Mouse (Mus musculus) CD4-positive, CD25-positive, alpha-beta regulatory T cell, adult 2 months (primary cell): ENCODE data around the gene Myo7a.

ENCODE experiments used
- DNase-seq: peaks from one replicate; pipeline ENCODE4 v3.0.0-alpha.2; 2012; ENCODE audit warnings: low read depth, low spot score

Myo7a gene

DNA sequence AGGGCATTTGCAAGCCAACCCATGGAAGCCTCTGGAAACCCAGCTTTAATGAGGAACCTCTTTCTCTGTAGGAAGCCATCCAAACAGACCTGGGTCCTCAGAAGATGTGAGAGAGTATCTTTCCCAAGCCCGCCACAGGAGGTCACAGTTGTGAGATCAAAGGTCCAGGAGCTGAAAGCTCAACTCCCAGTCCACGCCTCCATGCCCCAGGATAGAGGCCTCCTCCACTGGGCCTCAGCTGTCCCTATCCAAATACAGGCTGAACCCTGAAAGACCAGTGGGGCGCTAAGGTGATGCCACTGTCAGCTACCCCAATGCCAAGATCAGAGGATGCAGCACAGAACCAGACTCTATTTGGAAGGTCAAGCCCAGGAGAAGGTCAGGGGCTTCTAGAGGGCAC is 23.3 kb upstream of the Myo7a start:
- no peak for DNase-seq

- no peak for DNase-seq
These were observed 22.9 kb upstream of the Myo7a start for GRCm38 (mm10) chr7:98142247-98142646.

- peak; percentile 23 for DNase-seq
These were observed 21.9 kb upstream of the Myo7a start for GRCm38 (mm10) chr7:98141206-98141605.

DNA sequence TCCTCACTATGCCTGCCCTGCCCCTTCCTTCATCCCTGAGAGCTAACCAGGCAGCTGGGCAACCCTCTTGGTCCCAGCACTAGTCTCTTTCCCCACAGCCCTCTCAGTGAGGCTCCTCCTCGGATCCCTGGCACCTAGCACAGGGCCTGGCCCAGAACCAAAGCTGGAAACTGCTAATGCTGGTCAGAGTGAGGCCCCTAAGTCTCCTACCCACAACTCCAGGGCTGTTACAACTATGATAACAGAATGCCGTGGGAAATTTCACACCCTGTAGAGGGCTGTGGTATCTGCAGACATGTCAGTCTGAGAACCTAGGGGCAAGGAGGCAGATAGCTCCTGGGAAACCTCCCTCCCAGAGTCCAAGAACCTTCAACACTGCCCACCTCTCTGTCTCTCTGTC is 21.3 kb upstream of the Myo7a start:
- DNase-seq, result no peak

DNA sequence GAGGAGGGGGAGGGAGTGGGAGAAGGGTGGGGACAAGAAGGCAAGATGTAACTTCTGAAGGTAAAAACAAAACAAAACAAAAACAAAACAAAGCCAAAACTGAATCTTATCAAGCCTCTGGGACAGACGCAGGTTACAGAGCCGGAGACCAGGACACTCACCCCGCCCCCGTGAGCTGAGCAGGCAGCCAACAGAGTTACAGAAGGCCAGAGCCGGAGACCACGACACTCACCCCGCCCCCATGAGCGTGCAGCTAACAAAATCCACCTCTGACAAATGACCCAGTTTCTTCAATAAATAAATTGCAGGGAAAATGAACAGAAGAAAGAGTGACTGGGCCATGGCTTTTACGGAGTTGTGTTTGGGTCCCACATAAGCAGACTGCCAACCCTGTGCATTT is 19.9 kb upstream of the Myo7a start:
- no peak for DNase-seq

- no peak for DNase-seq
These were observed 18.7 kb upstream of the Myo7a start for GRCm38 (mm10) chr7:98137995-98138394.

GRCm38 (mm10) chr7:98137583-98137982 is 18.3 kb upstream of the Myo7a start:
- no peak for DNase-seq

DNA sequence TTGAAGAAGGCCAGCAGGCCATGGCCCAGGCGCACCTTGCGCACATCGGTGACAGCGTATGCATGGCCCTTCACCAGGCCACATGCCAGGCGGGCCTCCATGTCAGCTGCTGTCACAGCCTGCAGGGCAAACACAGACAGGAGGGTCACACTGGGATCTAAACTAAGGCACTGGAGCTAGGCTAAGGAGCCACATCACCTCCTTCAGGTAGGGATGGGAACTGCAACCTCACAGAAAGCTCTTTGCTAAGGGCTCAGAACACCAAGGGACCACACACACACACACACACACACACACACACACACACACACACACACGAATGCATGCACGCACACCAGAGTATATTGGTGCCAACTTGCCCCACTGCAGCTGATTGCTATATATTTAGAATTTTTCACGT is 12.4 kb upstream of the Myo7a start:
- DNase-seq, result peak; percentile 33

- peak; percentile 63 for DNase-seq
These were observed 6.1 kb upstream of the Myo7a start for GRCm38 (mm10) chr7:98125473-98125872.

DNA sequence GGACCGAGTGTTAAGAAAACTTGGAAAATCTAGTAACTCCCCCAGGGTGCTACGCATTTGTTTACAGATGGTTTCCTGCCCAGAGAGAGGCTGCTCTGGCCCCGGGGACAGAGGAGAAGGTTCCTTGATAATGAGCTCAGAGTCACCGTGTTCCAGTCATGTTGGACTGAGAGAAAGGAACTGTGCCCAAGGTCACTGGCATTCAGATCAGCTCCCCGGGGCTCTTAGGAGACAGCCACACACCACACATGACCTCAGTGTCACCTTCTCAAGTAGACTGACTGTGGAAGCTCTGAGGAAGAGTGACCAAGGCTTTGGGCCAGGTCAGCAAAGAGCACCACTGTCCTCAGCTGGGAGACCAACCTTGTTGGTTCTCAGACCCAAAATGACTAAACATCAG is 5.4 kb upstream of the Myo7a start:
- DNase-seq, result no peak

DNA sequence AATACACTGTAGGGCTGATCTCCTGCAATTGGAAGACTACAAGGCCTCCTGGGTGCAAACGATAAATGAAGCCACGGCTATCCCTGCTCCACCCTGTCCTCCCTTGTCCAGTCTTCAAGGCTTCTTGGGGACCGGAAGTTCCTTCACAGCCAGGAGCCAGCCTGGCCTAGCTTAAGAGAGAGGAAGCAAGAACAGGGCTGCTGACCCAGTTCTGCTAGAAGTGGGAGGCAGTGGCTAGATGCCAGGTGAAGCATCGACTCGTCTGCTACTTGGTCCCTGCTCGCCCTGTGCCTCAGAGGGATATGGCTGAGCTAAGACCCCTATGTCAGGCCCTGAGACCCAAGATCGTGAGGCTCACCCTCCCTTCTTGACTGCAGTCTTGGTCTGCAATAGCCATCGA is 2.3 kb upstream of the Myo7a start:
- no peak for DNase-seq

DNA sequence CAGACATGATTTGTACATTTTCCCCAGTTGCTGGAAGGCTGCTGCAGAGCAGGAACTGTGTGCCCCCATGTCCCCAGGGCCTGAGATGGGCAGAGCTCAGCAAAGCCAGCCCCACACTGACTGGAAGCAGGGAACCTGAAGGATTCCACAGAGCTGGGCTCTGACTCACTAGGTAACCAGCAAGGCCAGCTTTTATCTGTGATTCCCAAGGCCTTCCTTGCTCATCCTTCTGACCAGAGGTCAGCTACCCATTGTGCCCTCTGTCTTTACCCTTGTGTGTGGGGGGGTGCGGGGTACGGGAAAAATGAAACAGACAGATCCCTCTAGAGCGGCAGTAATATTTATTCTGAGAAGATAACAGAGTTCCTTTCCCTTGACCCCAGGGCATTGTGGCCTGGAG is 1.9 kb upstream of the Myo7a start:
- DNase-seq, result no peak

GRCm38 (mm10) chr7:98120325-98120724 is 1.0 kb upstream of the Myo7a start:
- DNase-seq, result peak; percentile 88

- no peak for DNase-seq
These were observed 573 bp upstream of the Myo7a start for GRCm38 (mm10) chr7:98119961-98120232.

DNA sequence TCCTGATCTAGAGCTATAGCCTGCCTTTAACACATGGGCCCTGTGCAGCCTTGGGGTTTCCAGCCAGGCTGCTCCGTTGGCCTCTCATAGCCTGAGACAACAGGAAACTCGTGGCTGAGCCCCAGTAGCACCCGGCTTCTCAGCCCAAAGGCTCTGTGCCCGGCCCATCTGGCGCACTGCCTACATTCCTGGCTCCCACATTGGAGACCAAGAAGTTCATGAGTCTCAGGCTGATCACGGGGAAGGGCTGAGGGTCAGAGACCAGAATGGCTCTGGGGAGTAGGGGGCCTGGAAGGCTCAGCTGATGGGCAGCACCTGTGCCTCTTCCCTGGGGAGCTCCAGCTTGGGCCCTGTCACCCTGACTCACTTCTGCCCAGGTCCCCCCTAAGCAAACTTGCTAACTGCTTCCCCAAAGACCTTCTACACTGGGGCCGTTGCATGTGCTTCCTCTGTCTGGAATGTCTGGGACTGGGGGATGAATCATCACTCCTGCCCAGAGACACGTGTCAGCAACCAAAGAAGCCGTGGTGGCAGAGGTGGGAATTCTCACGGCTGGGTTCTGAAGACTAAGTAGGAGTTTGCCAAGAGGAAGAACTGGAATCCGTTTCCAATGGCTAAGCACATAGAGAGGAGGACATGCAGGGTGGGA is 2.2 kb downstream of the Myo7a start:
- no peak for DNase-seq

DNA sequence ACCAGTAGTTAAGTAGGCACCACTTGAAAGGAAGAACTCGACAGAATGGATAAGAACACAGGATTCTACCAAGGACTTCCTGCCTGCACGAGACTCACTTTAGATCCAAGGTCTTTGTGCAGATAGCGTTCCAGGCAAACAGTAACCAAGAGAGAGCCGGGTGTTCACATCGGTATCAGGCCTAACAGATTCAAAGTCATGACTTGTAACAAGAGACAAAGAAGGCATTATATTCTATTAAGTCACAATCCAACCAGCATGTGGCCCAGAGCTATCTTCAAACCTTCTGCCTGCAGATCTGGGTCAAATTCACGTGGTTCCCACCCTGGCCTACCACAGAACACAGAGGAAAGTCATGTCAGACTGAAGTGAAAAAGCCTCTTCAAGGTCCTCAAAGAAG is 4.7 kb downstream of the Myo7a start:
- DNase-seq, result no peak

DNA sequence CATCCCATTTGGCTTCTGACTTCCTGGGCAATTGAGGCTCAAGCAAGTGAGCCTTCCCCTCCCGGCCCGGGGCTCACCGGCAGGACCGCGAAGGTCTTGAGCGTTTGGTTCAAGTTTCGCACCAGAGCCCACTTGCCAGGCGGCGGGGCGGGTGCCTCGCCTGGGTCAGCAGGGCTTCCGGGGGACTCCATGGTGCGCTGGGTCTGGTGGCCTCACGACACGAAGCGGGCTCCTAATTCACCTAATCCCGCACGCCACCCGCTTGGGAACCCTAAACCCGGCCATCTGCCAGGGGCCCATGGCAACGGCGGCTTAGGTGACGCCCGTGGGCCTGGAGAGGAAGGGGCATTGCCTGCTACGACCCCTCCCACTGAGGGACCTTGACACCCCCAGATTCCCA is 8.1 kb downstream of the Myo7a start:
- no peak for DNase-seq

DNA sequence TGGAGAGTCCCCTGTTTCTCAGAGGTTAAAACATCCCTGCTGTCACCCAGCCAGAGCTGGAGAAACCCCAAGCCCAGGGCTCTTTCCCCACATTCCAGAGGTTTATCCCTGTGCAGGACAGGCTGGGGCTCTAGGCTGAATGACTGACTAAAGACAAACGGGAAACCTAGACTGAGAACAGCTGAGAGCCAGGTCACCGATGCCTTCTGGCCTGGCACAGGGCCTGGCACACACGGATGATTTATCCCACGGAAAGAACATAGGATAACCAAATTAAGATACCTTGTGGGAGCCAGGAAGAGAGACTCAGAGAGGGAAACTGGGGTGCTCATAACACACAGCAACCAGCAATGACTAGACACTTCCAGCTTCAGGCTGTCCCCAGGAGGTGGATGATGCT is 9.6 kb downstream of the Myo7a start:
- no peak for DNase-seq

DNA sequence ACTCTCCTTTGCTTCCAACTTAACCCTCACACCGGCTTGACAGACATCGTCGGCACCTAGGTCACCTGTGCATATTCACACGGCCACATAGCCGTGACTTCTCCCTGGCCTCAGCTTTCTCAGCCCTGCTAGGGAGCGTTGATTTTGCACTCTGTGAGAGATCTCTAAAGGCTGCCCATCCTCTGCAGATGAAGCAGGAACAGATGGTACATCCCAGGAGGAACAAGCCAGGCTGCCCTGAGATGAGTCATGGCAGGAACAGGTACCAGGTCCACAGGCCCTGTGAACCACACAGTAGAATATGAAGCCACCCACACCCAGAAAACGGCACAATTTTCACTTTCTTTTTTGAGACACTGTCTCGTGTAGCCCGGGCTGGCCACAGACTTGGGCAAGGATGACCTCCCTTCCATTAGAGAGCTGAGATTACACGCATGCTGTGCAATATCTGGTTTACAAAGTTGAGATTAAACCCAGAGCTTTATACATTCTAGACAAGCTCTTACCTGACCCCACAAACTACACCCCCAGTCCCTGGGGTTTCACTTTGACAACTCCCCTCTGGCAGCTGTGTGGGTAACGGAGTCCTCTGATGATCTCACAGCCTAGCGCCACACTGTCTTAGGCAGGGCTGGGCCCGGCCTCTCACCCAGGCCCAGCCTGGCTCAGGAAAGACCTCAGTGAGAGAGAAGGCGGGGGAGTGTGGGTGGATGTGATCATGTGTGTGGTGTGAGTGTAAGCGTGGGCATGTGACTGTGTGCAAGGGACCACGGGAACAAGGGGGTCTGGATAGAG is 10.5 kb downstream of the Myo7a start:
- DNase-seq, result peak; percentile 60

DNA sequence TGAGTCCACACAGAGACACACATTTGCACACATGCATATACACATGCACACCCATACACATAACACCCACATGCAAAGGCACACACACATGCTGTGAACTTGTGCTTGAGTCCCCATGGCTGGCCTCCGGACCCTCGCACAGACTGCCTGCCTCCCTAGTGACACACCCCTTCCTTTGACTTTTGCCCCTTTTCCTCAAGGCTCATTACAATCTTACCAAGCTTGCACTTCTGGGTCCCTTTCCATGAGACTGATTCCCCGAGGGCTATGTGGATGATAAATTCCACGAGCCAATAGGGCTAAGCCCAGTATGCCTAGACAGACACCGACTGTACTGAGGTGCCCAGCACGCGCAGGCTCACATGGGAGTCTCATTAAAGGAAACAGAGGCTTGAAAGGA is 13.1 kb downstream of the Myo7a start:
- no peak for DNase-seq

- no peak for DNase-seq
These were observed 14.6 kb downstream of the Myo7a start for GRCm38 (mm10) chr7:98104481-98105435.

- DNase-seq, result no peak
These were observed 15.4 kb downstream of the Myo7a start for GRCm38 (mm10) chr7:98103942-98104292.
